Mouse (Mus musculus): ENCODE measurements at regions not wholly inside any gene's neighbourhood (a gene's known extent, or its start where the extent isn't known, plus 50 kb on each side); places are given as distances from the start of the nearest gene placed in this dataset.

- Histone ChIP-seq H3K27me3 (replicated peaks; ENCODE audit: control insufficient read depth, insufficient read depth, low read length) (no peaks in the 10 kb centered on the region; the same call in 1 of the 2 replicates), H3K27ac (ENCODE audit: insufficient read depth, low read depth, low read length) (no peak overlapping the region), H3K36me3 (ENCODE audit: control insufficient read depth, insufficient read depth, low read length) (no peaks in the 10 kb centered on the region), H3K4me1 (ENCODE audit: control insufficient read depth, insufficient read depth, low read length) (no peaks in the 10 kb centered on the region), H3K4me3 (ENCODE audit: insufficient read depth, low read depth, low read length) (no peak overlapping the region)
- 51% methylated on average over 5 of the region's 5 CpGs for WGBS
- DNase-seq: peak; percentile 29
- TF ChIP-seq POLR2A (IDR thresholded peaks at IDR 0.05; ENCODE audit: low read depth, low read length) (no peak), CTCF (conservative IDR thresholded peaks at IDR 0.05; ENCODE audit: insufficient read depth, insufficient read length, low read depth, low read length) (peak; percentile 52)
These were observed 212.4 kb upstream of the Foxg1 start for GRCm38 (mm10) chr12:49170097-49170496.

GRCm38 (mm10) chr12:49171014-49171677, 211.3 kb upstream of the Foxg1 start:
- Histone ChIP-seq H3K4me3 (ENCODE audit: insufficient read depth, low read depth, low read length) (no peak overlapping the region), H3K36me3 (ENCODE audit: control insufficient read depth, insufficient read depth, low read length) (no peaks in the 10 kb centered on the region), H3K27me3 (replicated peaks; ENCODE audit: control insufficient read depth, insufficient read depth, low read length) (no peaks in the 10 kb centered on the region; the same call in 1 of the 2 replicates), H3K27ac (ENCODE audit: insufficient read depth, low read depth, low read length) (no peak overlapping the region), H3K4me1 (ENCODE audit: control insufficient read depth, insufficient read depth, low read length) (no peaks in the 10 kb centered on the region)
- peak; percentile 5 for DNase-seq
- TF ChIP-seq CTCF (conservative IDR thresholded peaks at IDR 0.05; ENCODE audit: insufficient read depth, insufficient read length, low read depth, low read length): 0 out of 2 replicates have a peak, but pooled peaks have one; percentile 5
- TF ChIP-seq POLR2A (IDR thresholded peaks at IDR 0.05; ENCODE audit: low read depth, low read length): no peak
- WGBS: 30% methylated on average over 1 of the region's 1 CpGs

GRCm38 (mm10) chr12:49191348-49191747, 191.1 kb upstream of the Foxg1 start:
- no peak for DNase-seq
- no peak overlapping the region for H3K27ac ChIP-seq (ENCODE audit: insufficient read depth, low read depth, low read length)
- TF ChIP-seq CTCF (conservative IDR thresholded peaks at IDR 0.05; ENCODE audit: insufficient read depth, insufficient read length, low read depth, low read length) (no peak), POLR2A (IDR thresholded peaks at IDR 0.05; ENCODE audit: low read depth, low read length) (no peak)
- no peak overlapping the region for H3K4me3 ChIP-seq (ENCODE audit: insufficient read depth, low read depth, low read length)
- H3K27me3 ChIP-seq (replicated peaks; ENCODE audit: control insufficient read depth, insufficient read depth, low read length): no peaks in the 10 kb centered on the region
- no peaks in the 10 kb centered on the region for H3K36me3 ChIP-seq (ENCODE audit: control insufficient read depth, insufficient read depth, low read length)
- no peaks in the 10 kb centered on the region for H3K4me1 ChIP-seq (ENCODE audit: control insufficient read depth, insufficient read depth, low read length)
- WGBS: 36% methylated on average over 2 of the region's 2 CpGs

GRCm38 (mm10) chr12:49233524-49234306, 148.7 kb upstream of the Foxg1 start:
- Histone ChIP-seq H3K4me1 (ENCODE audit: control insufficient read depth, insufficient read depth, low read length) (no peaks in the 10 kb centered on the region), H3K27me3 (replicated peaks; ENCODE audit: control insufficient read depth, insufficient read depth, low read length) (no peaks in the 10 kb centered on the region), H3K36me3 (ENCODE audit: control insufficient read depth, insufficient read depth, low read length) (no peaks in the 10 kb centered on the region), H3K27ac (ENCODE audit: insufficient read depth, low read depth, low read length) (no peak overlapping the region), H3K4me3 (ENCODE audit: insufficient read depth, low read depth, low read length) (no peak overlapping the region)
- WGBS: 82% methylated on average over 5 of the region's 5 CpGs
- TF ChIP-seq POLR2A (IDR thresholded peaks at IDR 0.05; ENCODE audit: low read depth, low read length): no peak
- no peak for TF ChIP-seq CTCF (conservative IDR thresholded peaks at IDR 0.05; ENCODE audit: insufficient read depth, insufficient read length, low read depth, low read length)
- DNase-seq: no peak

Measured in kidney, adult 2 months (tissue).